Mouse (Mus musculus) heart, postnatal 4 days (tissue): ENCODE results near the gene P4ha3. TPM values are rescaled to one million over a fixed set of nuclear protein-coding genes. Genes with fewer than 3 reads are reported as not detected.

Experiments
- DNase-seq: peaks from one replicate; pipeline ENCODE4 v3.0.0; 2021
- total RNA-seq, 2 experiments: library from RNA; stranded (reverse); gene quantifications; 2 replicates each; pipeline ENCODE4 v1.2.3; 2021

P4ha3 gene
- total RNA-seq, 2 experiments from 2014 or later = 10.5 to 11.1 TPM

- no peak for DNase-seq
Measured at GRCm38 (mm10) chr7:100307872-100308653, 22.7 kb downstream of the P4ha3 start.

DNA sequence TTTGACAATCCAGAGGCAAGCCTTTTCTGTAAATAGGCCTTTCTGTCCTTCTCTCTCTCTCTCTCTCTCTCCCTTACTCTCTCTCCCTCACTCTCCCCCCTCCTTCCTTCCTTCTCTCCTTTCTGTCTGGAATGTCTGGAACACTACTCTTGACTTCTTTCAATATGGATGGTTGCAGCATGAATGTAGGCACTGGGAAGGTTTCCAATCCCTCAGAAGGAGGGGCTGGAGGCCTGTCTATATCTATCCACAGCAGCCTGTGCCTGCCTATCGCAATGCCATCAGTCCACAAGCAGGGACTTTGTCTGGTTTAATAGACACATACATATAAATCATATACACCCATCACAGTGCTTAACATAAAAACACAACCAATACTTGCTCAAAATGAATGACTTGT is 23.9 kb downstream of the P4ha3 start:
- DNase-seq = no peak

- no peak for DNase-seq
Measured at GRCm38 (mm10) chr7:100309679-100310078, 24.4 kb downstream of the P4ha3 start.

GRCm38 (mm10) chr7:100310290-100310689 is 25.0 kb downstream of the P4ha3 start:
- no peak for DNase-seq

GRCm38 (mm10) chr7:100312716-100313115 is 27.4 kb downstream of the P4ha3 start:
- DNase-seq = no peak

DNA sequence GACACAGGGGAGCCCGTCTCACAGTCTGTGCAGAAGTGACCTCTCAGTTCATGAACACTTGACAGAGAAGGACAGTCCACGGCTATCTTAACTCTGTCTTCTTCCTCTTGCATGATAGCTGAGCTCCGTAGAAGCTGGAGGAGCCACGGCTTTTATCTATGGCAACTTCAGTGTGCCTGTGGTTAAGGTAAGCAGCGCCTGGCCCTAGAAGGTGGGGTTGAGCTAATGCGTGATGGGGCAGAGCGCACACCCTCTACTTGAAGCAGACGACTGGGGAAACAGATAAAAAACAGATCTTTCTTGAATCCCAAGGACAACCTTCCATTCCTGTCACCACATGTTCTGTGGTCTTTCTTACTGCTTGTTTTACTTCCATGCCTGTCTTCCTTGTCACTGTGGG is 31.6 kb downstream of the P4ha3 start:
- no peak for DNase-seq

DNA sequence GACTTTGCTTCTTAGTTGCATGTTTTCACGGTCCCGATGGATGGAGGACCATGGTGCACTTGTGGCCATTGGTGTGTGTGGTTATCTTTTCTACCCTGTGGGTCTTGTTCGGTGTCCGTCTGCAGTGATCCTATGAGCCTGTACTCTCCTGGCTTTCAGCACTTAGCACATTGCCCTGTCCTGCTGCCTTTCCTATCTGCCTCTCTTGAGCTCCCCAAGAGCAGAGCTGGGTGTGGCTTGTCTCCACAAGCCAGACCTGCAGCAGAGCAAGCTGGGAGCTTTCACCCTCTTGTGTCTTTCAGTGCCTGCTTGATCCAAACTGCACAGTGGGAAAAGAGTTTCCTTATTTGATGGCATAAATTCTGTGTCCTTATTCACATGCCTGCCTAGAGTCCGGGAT is 32.2 kb downstream of the P4ha3 start:
- DNase-seq = no peak

DNA sequence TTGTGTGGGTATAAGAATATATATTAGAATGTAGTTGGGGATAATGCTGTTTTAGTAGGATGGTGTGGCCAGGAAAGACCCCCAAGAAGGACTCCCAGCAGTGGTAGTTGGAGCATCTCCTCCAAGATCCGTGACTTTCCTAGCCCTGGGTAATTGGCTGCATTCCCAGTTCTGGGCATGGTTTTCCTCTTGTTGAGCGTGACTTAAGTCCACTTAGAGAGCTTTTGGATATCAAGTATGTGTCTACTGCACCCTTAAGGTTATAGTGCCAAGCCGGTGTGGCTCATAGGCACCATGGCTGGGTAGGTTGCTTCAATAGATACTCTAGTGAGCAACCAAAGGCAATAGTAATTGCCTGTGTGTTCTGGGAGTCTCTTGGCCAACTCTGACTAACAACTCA is 38.4 kb downstream of the P4ha3 start:
- DNase-seq = no peak

DNA sequence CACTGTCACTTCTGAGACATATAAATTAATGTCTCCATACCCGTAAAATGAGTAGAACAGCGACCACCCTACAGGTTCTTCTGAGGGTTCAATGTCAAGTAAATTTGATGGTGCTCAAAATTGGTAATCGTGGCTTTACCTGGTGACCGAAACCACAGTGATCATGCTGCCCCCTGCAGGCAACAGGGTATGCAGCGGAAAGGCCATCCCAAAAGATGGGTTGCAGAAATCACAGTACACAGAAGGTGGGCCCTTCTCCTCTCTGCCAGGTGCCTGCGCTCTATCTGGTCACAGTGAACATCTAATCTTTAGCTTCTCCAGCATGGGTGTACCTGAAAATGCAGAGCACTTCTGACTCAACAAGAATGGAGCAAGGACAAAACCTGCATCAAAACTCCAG is 40.2 kb downstream of the P4ha3 start:
- peak; percentile 69 for DNase-seq

- DNase-seq = peak; percentile 33
Measured at GRCm38 (mm10) chr7:100327514-100327913, 42.2 kb downstream of the P4ha3 start.

- no peak for DNase-seq
Measured at GRCm38 (mm10) chr7:100328636-100329035, 43.3 kb downstream of the P4ha3 start.

DNA sequence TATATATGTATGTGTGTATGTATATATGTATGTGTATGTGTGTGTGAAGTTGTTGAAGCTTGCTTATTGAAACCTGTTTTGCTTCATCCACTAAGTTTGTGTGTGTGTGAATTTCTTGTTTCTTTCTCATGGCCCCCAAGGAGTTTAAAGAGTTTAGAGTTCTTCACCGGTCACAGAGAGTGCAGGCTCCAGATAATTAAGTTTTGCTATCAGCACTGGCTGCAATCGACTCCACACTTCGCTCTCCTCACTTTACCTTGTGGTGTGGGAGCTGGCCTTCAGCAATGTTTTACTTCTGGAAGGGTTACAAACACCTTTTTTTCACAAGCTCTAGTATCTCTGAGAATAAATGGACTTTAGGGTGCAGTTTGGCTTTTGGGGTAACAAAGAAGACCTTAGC is 45.9 kb downstream of the P4ha3 start:
- no peak for DNase-seq

DNA sequence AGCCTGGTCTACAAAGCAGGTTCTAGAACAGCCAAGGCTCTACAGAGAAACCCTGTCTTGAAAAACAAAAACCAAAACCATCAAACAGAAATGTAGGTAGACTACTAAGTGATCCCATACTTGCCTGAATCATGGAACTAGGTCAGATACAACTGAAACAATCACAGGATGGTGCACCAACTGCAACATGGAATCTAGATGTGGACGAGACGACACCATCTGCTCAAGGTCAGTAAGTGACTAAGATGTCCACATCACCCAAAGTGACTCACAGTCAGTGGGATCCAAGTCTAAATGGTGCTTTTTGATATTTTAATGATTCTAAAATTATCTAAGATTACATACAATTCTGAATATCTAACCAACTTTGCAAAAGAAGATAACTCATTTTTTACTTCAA is 50.6 kb downstream of the P4ha3 start:
- DNase-seq = no peak

DNA sequence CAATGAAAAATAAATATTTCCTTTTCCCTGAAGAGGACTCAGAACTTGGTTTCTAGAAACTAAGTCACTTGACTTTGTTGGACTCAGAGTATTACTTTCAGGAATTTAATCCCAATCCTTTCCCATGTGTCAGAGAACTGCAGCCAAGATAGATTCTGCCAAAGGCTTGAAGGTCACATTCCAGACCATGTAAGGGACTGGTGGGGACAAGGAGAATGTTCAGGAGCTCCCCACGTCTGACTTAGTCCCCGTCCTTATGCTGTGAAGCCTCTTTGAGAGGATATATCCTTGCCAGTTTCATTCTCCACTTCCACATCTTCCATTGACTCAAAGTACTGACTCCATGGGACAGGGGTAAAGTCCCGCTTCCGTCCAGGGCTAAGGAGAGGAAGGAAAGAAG is 69.7 kb downstream of the P4ha3 start:
- DNase-seq = peak; percentile 32

DNA sequence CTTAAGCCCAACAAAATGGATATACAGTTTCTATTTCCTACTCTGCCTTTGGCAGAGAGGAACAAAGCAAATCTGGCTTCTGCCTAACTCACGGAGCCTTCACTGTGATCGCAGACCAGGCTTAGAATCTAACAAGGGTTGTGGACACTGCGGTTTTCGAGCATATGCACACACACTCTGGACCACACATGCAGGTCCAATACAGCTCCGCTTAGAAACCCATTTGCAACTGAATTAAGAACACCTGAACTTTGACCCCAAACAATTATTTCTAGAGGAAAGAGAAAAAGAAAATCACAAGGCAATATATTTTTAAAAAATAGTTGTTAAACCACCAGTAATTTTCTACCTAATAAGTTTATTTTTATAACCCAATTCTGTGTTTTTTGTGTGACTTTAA is 71.0 kb downstream of the P4ha3 start:
- DNase-seq = no peak

GRCm38 (mm10) chr7:100356768-100357167 is 71.4 kb downstream of the P4ha3 start:
- no peak for DNase-seq

- no peak for DNase-seq
Measured at GRCm38 (mm10) chr7:100357856-100358255, 72.5 kb downstream of the P4ha3 start.

GRCm38 (mm10) chr7:100363162-100363561 is 77.8 kb downstream of the P4ha3 start:
- DNase-seq = no peak

DNA sequence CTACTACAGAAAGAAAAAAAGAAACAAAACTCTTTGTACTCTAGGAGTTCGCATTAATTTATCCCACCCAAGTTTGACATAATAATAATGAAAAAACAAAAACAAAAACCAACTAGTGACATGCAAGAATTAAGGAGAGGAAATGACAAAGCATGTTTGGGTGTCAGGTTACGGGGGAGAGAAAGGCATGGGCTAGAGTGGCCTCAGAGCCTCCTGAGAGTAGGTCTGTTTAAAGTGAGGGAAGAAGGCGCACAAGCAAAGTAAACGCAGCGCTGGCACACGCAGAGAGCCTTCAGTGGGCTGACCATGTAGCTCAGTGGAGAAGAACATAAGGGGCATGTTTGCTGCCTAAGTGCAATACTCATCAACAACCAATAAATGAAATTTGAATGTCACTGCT is 79.6 kb downstream of the P4ha3 start:
- no peak for DNase-seq

Other genes starting within 250 kb of the P4ha3 start
- gene Pold3, start 164.0 kb upstream of the P4ha3 start, total RNA-seq = 10 to 100 TPM; 28.9 to 29.1 TPM
- 1 to 10 TPM; 6.8 to 7.7 TPM for gene Lipt2, start 126.2 kb upstream of the P4ha3 start, total RNA-seq
- gene Kcne3, start 109.0 kb upstream of the P4ha3 start, total RNA-seq = 1 to 10 TPM; 1.8 to 3.8 TPM
- 1 to 10 TPM; 5.6 to 6.1 TPM for gene Pgm2l1, start 58.1 kb upstream of the P4ha3 start, total RNA-seq
- gene C2cd3, start 86.7 kb downstream of the P4ha3 start, total RNA-seq = 10 to 100 TPM; 11.5 to 15.0 TPM
- 10 to 100 TPM; 50.7 to 56.0 TPM for gene Ppme1, start 86.8 kb downstream of the P4ha3 start, total RNA-seq
- gene Ucp3, start 187.5 kb downstream of the P4ha3 start, total RNA-seq = 10 to 100 TPM; 15.2 to 16.5 TPM
- gene Ucp2, start 207.8 kb downstream of the P4ha3 start, total RNA-seq = 100 to 1,000 TPM; 338 to 355 TPM
- gene Dnajb13, start 229.4 kb downstream of the P4ha3 start, total RNA-seq = not detected